Mouse (Mus musculus): Measurements from ENCODE around the gene Spats2l. TPM values are rescaled to one million over a fixed set of nuclear protein-coding genes. Genes with fewer than 3 reads are reported as not detected.

Gene Spats2l
- 46.7 and 53.4 TPM in 2 replicates for polyA plus RNA-seq (2014; fragmentation: Nextera tagmentation; extraction: Ambion mirVana)

GRCm38 (mm10) chr1:57774001-57774667, at the start of gene Spats2l:
Gene Spats2l (plus strand): TSS chr1:57774162.
- DNase-seq (ENCODE audit: low spot score) (peak; percentile 71), ATAC-seq (ENCODE audit: insufficient number of reproducible peaks, low FRiP score, low TSS enrichment, low read depth) (peak; percentile 80)
- Histone ChIP-seq H3K36me3 (ENCODE audit: control insufficient read depth, insufficient read depth, low read length) (no peaks in the 10 kb centered on the region), H3K9me3 (ENCODE audit: control insufficient read depth, low read length) (no peaks in the 10 kb centered on the region), H3K9ac (ENCODE audit: low read length) (peak within 1 kb of the TSS; percentile 85), H3K4me2 (ENCODE audit: low read depth, severe bottlenecking) (peak within 1 kb of the TSS; percentile 82), H3K27ac (replicated peaks; ENCODE audit: low read depth, low read length) (peak within 1 kb of the TSS; percentile 79), H3K4me1 (ENCODE audit: control insufficient read depth, insufficient read depth, low read length) (no peaks in the 10 kb centered on the region), H3K4me3 (ENCODE audit: low read depth, low read length) (peak within 1 kb of the TSS; percentile 71), H3K27me3 (ENCODE audit: control insufficient read depth, insufficient read depth, low read length) (no peaks in the 10 kb centered on the region)
- under 1% methylated on average over 22 of the region's 22 CpGs for WGBS

- Histone ChIP-seq H3K4me1 (ENCODE audit: control insufficient read depth, insufficient read depth, low read length) (no peaks in the 10 kb centered on the region), H3K9me3 (ENCODE audit: control insufficient read depth, low read length) (no peaks in the 10 kb centered on the region), H3K36me3 (ENCODE audit: control insufficient read depth, insufficient read depth, low read length) (no peaks in the 10 kb centered on the region), H3K4me3 (ENCODE audit: low read depth, low read length) (no peak overlapping the region), H3K9ac (ENCODE audit: low read length) (no peak overlapping the region), H3K27ac (replicated peaks; ENCODE audit: low read depth, low read length) (no peak overlapping the region), H3K4me2 (ENCODE audit: low read depth, severe bottlenecking) (no peak overlapping the region), H3K27me3 (ENCODE audit: control insufficient read depth, insufficient read depth, low read length) (no peaks in the 10 kb centered on the region)
- DNase-seq (ENCODE audit: low spot score): no peak
- 91% methylated on average over 5 of the region's 5 CpGs for WGBS
- ATAC-seq (ENCODE audit: insufficient number of reproducible peaks, low FRiP score, low TSS enrichment, low read depth): no peak
Measured at GRCm38 (mm10) chr1:57725268-57725667, 48.7 kb upstream of the Spats2l start.

- WGBS: 60% methylated on average over 4 of the region's 4 CpGs
- no peaks in the 10 kb centered on the region for H3K27me3 ChIP-seq (ENCODE audit: control insufficient read depth, insufficient read depth, low read length)
- no peaks in the 10 kb centered on the region for H3K36me3 ChIP-seq (ENCODE audit: control insufficient read depth, insufficient read depth, low read length)
- no peaks in the 10 kb centered on the region for H3K9me3 ChIP-seq (ENCODE audit: control insufficient read depth, low read length)
- H3K4me3 ChIP-seq (ENCODE audit: low read depth, low read length): no peak overlapping the region
- no peaks in the 10 kb centered on the region for H3K4me1 ChIP-seq (ENCODE audit: control insufficient read depth, insufficient read depth, low read length)
- no peak overlapping the region for H3K27ac ChIP-seq (replicated peaks; ENCODE audit: low read depth, low read length)
- H3K4me2 ChIP-seq (ENCODE audit: low read depth, severe bottlenecking): no peak overlapping the region
- H3K9ac ChIP-seq (ENCODE audit: low read length): no peak overlapping the region
- ATAC-seq (ENCODE audit: insufficient number of reproducible peaks, low FRiP score, low TSS enrichment, low read depth) (no peak), DNase-seq (ENCODE audit: low spot score) (peak; percentile 15)
Measured at GRCm38 (mm10) chr1:57735877-57736276, 38.1 kb upstream of the Spats2l start.

GRCm38 (mm10) chr1:57741740-57742139, 32.2 kb upstream of the Spats2l start:
- H3K4me1 ChIP-seq (ENCODE audit: control insufficient read depth, insufficient read depth, low read length): no peaks in the 10 kb centered on the region
- ATAC-seq (ENCODE audit: insufficient number of reproducible peaks, low FRiP score, low TSS enrichment, low read depth) (no peak), DNase-seq (ENCODE audit: low spot score) (no peak)
- no peak overlapping the region for H3K4me3 ChIP-seq (ENCODE audit: low read depth, low read length)
- no peaks in the 10 kb centered on the region for H3K27me3 ChIP-seq (ENCODE audit: control insufficient read depth, insufficient read depth, low read length)
- no peak overlapping the region for H3K27ac ChIP-seq (replicated peaks; ENCODE audit: low read depth, low read length)
- no peaks in the 10 kb centered on the region for H3K36me3 ChIP-seq (ENCODE audit: control insufficient read depth, insufficient read depth, low read length)
- H3K4me2 ChIP-seq (ENCODE audit: low read depth, severe bottlenecking): no peak overlapping the region
- H3K9ac ChIP-seq (ENCODE audit: low read length): no peak overlapping the region
- 91% methylated on average over 8 of the region's 8 CpGs for WGBS
- no peaks in the 10 kb centered on the region for H3K9me3 ChIP-seq (ENCODE audit: control insufficient read depth, low read length)

- no peak for ATAC-seq (ENCODE audit: insufficient number of reproducible peaks, low FRiP score, low TSS enrichment, low read depth)
- WGBS: 78% methylated on average over 2 of the region's 2 CpGs
- H3K9ac ChIP-seq (ENCODE audit: low read length): no peak overlapping the region
Measured at GRCm38 (mm10) chr1:57742266-57742665, 31.7 kb upstream of the Spats2l start.

GRCm38 (mm10) chr1:57751781-57752180, 22.2 kb upstream of the Spats2l start:
- no peak overlapping the region for H3K4me3 ChIP-seq (ENCODE audit: low read depth, low read length)
- no peaks in the 10 kb centered on the region for H3K27me3 ChIP-seq (ENCODE audit: control insufficient read depth, insufficient read depth, low read length)
- no peaks in the 10 kb centered on the region for H3K36me3 ChIP-seq (ENCODE audit: control insufficient read depth, insufficient read depth, low read length)
- WGBS: 90% methylated on average over 3 of the region's 3 CpGs
- H3K4me2 ChIP-seq (ENCODE audit: low read depth, severe bottlenecking): no peak overlapping the region
- no peak for ATAC-seq (ENCODE audit: insufficient number of reproducible peaks, low FRiP score, low TSS enrichment, low read depth)
- H3K4me1 ChIP-seq (ENCODE audit: control insufficient read depth, insufficient read depth, low read length): no peaks in the 10 kb centered on the region
- no peak overlapping the region for H3K27ac ChIP-seq (replicated peaks; ENCODE audit: low read depth, low read length)
- H3K9me3 ChIP-seq (ENCODE audit: control insufficient read depth, low read length): no peaks in the 10 kb centered on the region
- no peak overlapping the region for H3K9ac ChIP-seq (ENCODE audit: low read length)
- DNase-seq (ENCODE audit: low spot score): no peak

More at GRCm38 (mm10) chr1:57742266-57742665, 31.7 kb upstream of the Spats2l start:
- Histone ChIP-seq H3K4me1 (ENCODE audit: control insufficient read depth, insufficient read depth, low read length) (no peaks in the 10 kb centered on the region), H3K36me3 (ENCODE audit: control insufficient read depth, insufficient read depth, low read length) (no peaks in the 10 kb centered on the region), H3K27ac (replicated peaks; ENCODE audit: low read depth, low read length) (no peak overlapping the region), H3K4me2 (ENCODE audit: low read depth, severe bottlenecking) (no peak overlapping the region), H3K9me3 (ENCODE audit: control insufficient read depth, low read length) (no peaks in the 10 kb centered on the region), H3K27me3 (ENCODE audit: control insufficient read depth, insufficient read depth, low read length) (no peaks in the 10 kb centered on the region), H3K4me3 (ENCODE audit: low read depth, low read length) (no peak overlapping the region)
- DNase-seq (ENCODE audit: low spot score): no peak

GRCm38 (mm10) chr1:57766396-57766795, 7.6 kb upstream of the Spats2l start:
- Histone ChIP-seq H3K27ac (replicated peaks; ENCODE audit: low read depth, low read length) (no peak overlapping the region), H3K9me3 (ENCODE audit: control insufficient read depth, low read length) (no peaks in the 10 kb centered on the region), H3K4me1 (ENCODE audit: control insufficient read depth, insufficient read depth, low read length) (no peaks in the 10 kb centered on the region), H3K4me3 (ENCODE audit: low read depth, low read length) (no peak overlapping the region), H3K4me2 (ENCODE audit: low read depth, severe bottlenecking) (no peak overlapping the region), H3K27me3 (ENCODE audit: control insufficient read depth, insufficient read depth, low read length) (no peaks in the 10 kb centered on the region), H3K9ac (ENCODE audit: low read length) (no peak overlapping the region), H3K36me3 (ENCODE audit: control insufficient read depth, insufficient read depth, low read length) (no peaks in the 10 kb centered on the region)
- ATAC-seq (ENCODE audit: insufficient number of reproducible peaks, low FRiP score, low TSS enrichment, low read depth): no peak
- 93% methylated on average over 7 of the region's 7 CpGs for WGBS
- no peak for DNase-seq (ENCODE audit: low spot score)

GRCm38 (mm10) chr1:57773326-57773725, 636 bp upstream of the Spats2l start:
- H3K4me2 ChIP-seq (ENCODE audit: low read depth, severe bottlenecking): no peak overlapping the region
- ATAC-seq (ENCODE audit: insufficient number of reproducible peaks, low FRiP score, low TSS enrichment, low read depth): no peak

More at GRCm38 (mm10) chr1:57773326-57773725, 636 bp upstream of the Spats2l start:
- H3K4me1 ChIP-seq (ENCODE audit: control insufficient read depth, insufficient read depth, low read length): no peaks in the 10 kb centered on the region
- H3K27me3 ChIP-seq (ENCODE audit: control insufficient read depth, insufficient read depth, low read length): no peaks in the 10 kb centered on the region
- no peaks in the 10 kb centered on the region for H3K9me3 ChIP-seq (ENCODE audit: control insufficient read depth, low read length)
- 76% methylated on average over 5 of the region's 5 CpGs for WGBS
- DNase-seq (ENCODE audit: low spot score): no peak
- H3K4me3 ChIP-seq (ENCODE audit: low read depth, low read length): no peak overlapping the region
- H3K9ac ChIP-seq (ENCODE audit: low read length): no peak overlapping the region
- no peaks in the 10 kb centered on the region for H3K36me3 ChIP-seq (ENCODE audit: control insufficient read depth, insufficient read depth, low read length)
- no peak overlapping the region for H3K27ac ChIP-seq (replicated peaks; ENCODE audit: low read depth, low read length)

Data from limb, embryonic 11.5 days (tissue).